Mouse (Mus musculus) hindbrain, embryonic 14.5 days (tissue): ENCODE data around the gene Marveld2. TPM values are rescaled to one million over a fixed set of nuclear protein-coding genes. Genes with fewer than 3 reads are reported as not detected.

ENCODE experiments used
- ATAC-seq: fragments of 200-750 bp; cut with Nextera tagmentation; 2 replicates; pipeline ENCODE4 v1.8.0; 2017; ENCODE audit warnings: moderate number of reproducible peaks, mild to moderate bottlenecking, moderate TSS enrichment, moderate library complexity; ENCODE audit not compliant: low FRiP score
- DNase-seq: peaks from one replicate; pipeline ENCODE4 v3.0.0-alpha.2; 2015; ENCODE audit warnings: low spot score
- H3K27ac ChIP-seq: fragments of 300-500 bp; sonication (generic); 2 replicates; pipeline ENCODE4 v1.5.1; 2014; ENCODE audit warnings: mild to moderate bottlenecking, moderate library complexity
- H3K27me3 ChIP-seq: fragments of 300-500 bp; sonication (generic); 2 replicates; pipeline ENCODE4 v1.6.1; 2014; ENCODE audit warnings: mild to moderate bottlenecking, low read length, mixed read lengths; ENCODE audit not compliant: control insufficient read depth, insufficient read depth
- H3K36me3 ChIP-seq: fragments of 300-500 bp; sonication (generic); replicated peaks from 2 replicates; pipeline ENCODE4 v1.6.1; 2014; ENCODE audit not compliant: control insufficient read depth, insufficient read depth
- H3K4me1 ChIP-seq: fragments of 300-500 bp; sonication (generic); replicated peaks from 2 replicates; pipeline ENCODE4 v1.6.1; 2014; ENCODE audit warnings: antibody characterized with exemption, low read length, mixed read lengths; ENCODE audit not compliant: control insufficient read depth, insufficient read depth
- H3K4me2 ChIP-seq: fragments of 300-500 bp; sonication (generic); replicated peaks from 2 replicates; pipeline ENCODE4 v1.6.1; 2014; ENCODE audit warnings: mild to moderate bottlenecking, moderate library complexity
- H3K4me3 ChIP-seq: fragments of 300-500 bp; sonication (generic); replicated peaks from 2 replicates; pipeline ENCODE4 v1.5.1; 2014; ENCODE audit warnings: mild to moderate bottlenecking, low read length
- H3K9ac ChIP-seq: fragments of 300-500 bp; sonication (generic); 2 replicates; pipeline ENCODE4 v1.6.1; 2014
- H3K9me3 ChIP-seq: fragments of 300-500 bp; sonication (generic); 2 replicates; pipeline ENCODE4 v1.6.1; 2016; ENCODE audit warnings: low read length; ENCODE audit not compliant: control insufficient read depth
- WGBS: fragments of 180-500 bp; shearing (Covaris S2); extraction: QIAGEN DNeasy Blood & Tissue Kit; methylation state at CpG from one replicate; pipeline ENCODE4 v1.1.7; 2014; 5-methylcytosine and 5-hydroxymethylcytosine counted together
- polyA plus RNA-seq: library from polyadenylated mRNA; unstranded; fragments of >200 nt; fragmentation: Nextera tagmentation; extraction: Ambion mirVana; gene quantifications from 2 replicates; pipeline ENCODE4 v1.2.1, GENCODE M21; 2014

Gene Marveld2
- polyA plus RNA-seq, 1 experiment from 2014 or later = 3.8 TPM

GRCm38 (mm10) chr13:100603031-100603737 is 13.6 kb downstream of the Marveld2 start:
- Histone ChIP-seq H3K9ac (no peak overlapping the region), H3K9me3 (no peaks in the 10 kb centered on the region), H3K36me3 (no peaks in the 10 kb centered on the region), H3K4me3 (no peak overlapping the region), H3K4me1 (no peaks in the 10 kb centered on the region), H3K4me2 (no peak overlapping the region), H3K27me3 (no peaks in the 10 kb centered on the region), H3K27ac (no peak overlapping the region)
- 87% methylated on average over 10 of the region's 10 CpGs for WGBS
- ATAC-seq (no peak), DNase-seq (no peak)

GRCm38 (mm10) chr13:100602239-100602902 is 14.4 kb downstream of the Marveld2 start:
- ATAC-seq (no peak), DNase-seq (no peak)
- no peak overlapping the region for H3K9ac ChIP-seq
- no peak overlapping the region for H3K4me3 ChIP-seq
- no peak overlapping the region for H3K27ac ChIP-seq
- no peaks in the 10 kb centered on the region for H3K9me3 ChIP-seq
- no peaks in the 10 kb centered on the region for H3K36me3 ChIP-seq
- H3K4me2 ChIP-seq = no peak overlapping the region
- WGBS = 65% methylated on average over 5 of the region's 5 CpGs
- H3K4me1 ChIP-seq = no peaks in the 10 kb centered on the region
- H3K27me3 ChIP-seq = no peaks in the 10 kb centered on the region

GRCm38 (mm10) chr13:100601034-100601433 is 15.7 kb downstream of the Marveld2 start:
- Histone ChIP-seq H3K9ac (no peak overlapping the region), H3K4me1 (no peaks in the 10 kb centered on the region), H3K27me3 (no peaks in the 10 kb centered on the region), H3K4me2 (no peak overlapping the region), H3K27ac (no peak overlapping the region), H3K36me3 (no peaks in the 10 kb centered on the region), H3K4me3 (no peak overlapping the region), H3K9me3 (no peaks in the 10 kb centered on the region)
- no peak for DNase-seq
- no peak for ATAC-seq
- WGBS = 69% methylated on average over 7 of the region's 8 CpGs

GRCm38 (mm10) chr13:100600317-100600716 is 16.5 kb downstream of the Marveld2 start:
- no peak overlapping the region for H3K4me3 ChIP-seq
- no peak overlapping the region for H3K27ac ChIP-seq
- no peak overlapping the region for H3K9ac ChIP-seq
- no peaks in the 10 kb centered on the region for H3K4me1 ChIP-seq
- no peak for ATAC-seq
- no peak overlapping the region for H3K4me2 ChIP-seq
- WGBS = 82% methylated on average over 12 of the region's 12 CpGs
- no peaks in the 10 kb centered on the region for H3K9me3 ChIP-seq
- H3K36me3 ChIP-seq = no peaks in the 10 kb centered on the region
- no peak for DNase-seq
- no peaks in the 10 kb centered on the region for H3K27me3 ChIP-seq

GRCm38 (mm10) chr13:100597284-100597683 is 19.5 kb downstream of the Marveld2 start:
- no peaks in the 10 kb centered on the region for H3K4me1 ChIP-seq
- H3K27me3 ChIP-seq = no peaks in the 10 kb centered on the region
- no peak overlapping the region for H3K4me3 ChIP-seq
- H3K9ac ChIP-seq = no peak overlapping the region
- WGBS = 82% methylated on average over 9 of the region's 9 CpGs
- no peaks in the 10 kb centered on the region for H3K36me3 ChIP-seq
- ATAC-seq = no peak
- no peaks in the 10 kb centered on the region for H3K9me3 ChIP-seq
- H3K4me2 ChIP-seq = no peak overlapping the region
- no peak for DNase-seq
- no peak overlapping the region for H3K27ac ChIP-seq

- no peaks in the 10 kb centered on the region for H3K27me3 ChIP-seq
- no peaks in the 10 kb centered on the region for H3K9me3 ChIP-seq
- H3K4me1 ChIP-seq = no peaks in the 10 kb centered on the region
- H3K4me3 ChIP-seq = no peak overlapping the region
- no peak for DNase-seq
- WGBS = 90% methylated on average over 3 of the region's 3 CpGs
- H3K36me3 ChIP-seq = no peaks in the 10 kb centered on the region
- H3K27ac ChIP-seq = no peak overlapping the region
- no peak for ATAC-seq
- H3K9ac ChIP-seq = no peak overlapping the region
- no peak overlapping the region for H3K4me2 ChIP-seq
Observed at GRCm38 (mm10) chr13:100595552-100595885, 21.3 kb downstream of the Marveld2 start.

- Histone ChIP-seq H3K27ac (no peak overlapping the region), H3K4me2 (no peak overlapping the region), H3K36me3 (no peaks in the 10 kb centered on the region), H3K4me3 (no peak overlapping the region), H3K27me3 (no peaks in the 10 kb centered on the region), H3K9me3 (no peaks in the 10 kb centered on the region), H3K9ac (no peak overlapping the region), H3K4me1 (no peaks in the 10 kb centered on the region)
- DNase-seq = no peak
- WGBS = 73% methylated on average over 5 of the region's 5 CpGs
- ATAC-seq = no peak
Observed at GRCm38 (mm10) chr13:100594838-100595551, 21.8 kb downstream of the Marveld2 start.

GRCm38 (mm10) chr13:100594041-100594792 is 22.6 kb downstream of the Marveld2 start:
- peak overlapping the region; percentile 40; the same call in 1 of the 2 replicates for H3K9ac ChIP-seq
- 59% methylated on average over 11 of the region's 17 CpGs for WGBS
- H3K4me1 ChIP-seq = no peaks in the 10 kb centered on the region
- H3K9me3 ChIP-seq = no peaks in the 10 kb centered on the region
- H3K4me3 ChIP-seq = no peak overlapping the region
- H3K36me3 ChIP-seq = no peaks in the 10 kb centered on the region
- DNase-seq = no peak
- H3K27me3 ChIP-seq = no peaks in the 10 kb centered on the region
- H3K27ac ChIP-seq = peak overlapping the region; percentile 72
- peak; percentile 70; the same call in 1 of the 2 replicates for ATAC-seq
- H3K4me2 ChIP-seq = peak overlapping the region; percentile 36

GRCm38 (mm10) chr13:100588646-100589045 is 28.1 kb downstream of the Marveld2 start:
- no peaks in the 10 kb centered on the region for H3K27me3 ChIP-seq
- ATAC-seq = no peak
- H3K4me1 ChIP-seq = no peaks in the 10 kb centered on the region
- 88% methylated on average over 11 of the region's 12 CpGs for WGBS
- no peak overlapping the region for H3K27ac ChIP-seq
- no peaks in the 10 kb centered on the region for H3K9me3 ChIP-seq
- no peaks in the 10 kb centered on the region for H3K36me3 ChIP-seq
- DNase-seq = no peak
- no peak overlapping the region for H3K4me3 ChIP-seq
- H3K9ac ChIP-seq = no peak overlapping the region
- peak overlapping the region; percentile 30 for H3K4me2 ChIP-seq
